Mouse (Mus musculus) adrenal gland, adult 8-10 months (tissue): ENCODE data around the gene Akap6. TPM values are rescaled to one million over a fixed set of nuclear protein-coding genes. Genes with fewer than 3 reads are reported as not detected.

Experiments
- DNase-seq: peaks from one replicate; pipeline ENCODE4 v3.0.0; 2022
- total RNA-seq, 4 experiments: library from RNA; stranded (reverse); gene quantifications; 2 replicates each; pipeline ENCODE4 v1.2.4; 2022

The Akap6 gene
- total RNA-seq, 4 experiments from 2014 or later, result 2.4 to 6.1 (median 4.5) TPM

DNA sequence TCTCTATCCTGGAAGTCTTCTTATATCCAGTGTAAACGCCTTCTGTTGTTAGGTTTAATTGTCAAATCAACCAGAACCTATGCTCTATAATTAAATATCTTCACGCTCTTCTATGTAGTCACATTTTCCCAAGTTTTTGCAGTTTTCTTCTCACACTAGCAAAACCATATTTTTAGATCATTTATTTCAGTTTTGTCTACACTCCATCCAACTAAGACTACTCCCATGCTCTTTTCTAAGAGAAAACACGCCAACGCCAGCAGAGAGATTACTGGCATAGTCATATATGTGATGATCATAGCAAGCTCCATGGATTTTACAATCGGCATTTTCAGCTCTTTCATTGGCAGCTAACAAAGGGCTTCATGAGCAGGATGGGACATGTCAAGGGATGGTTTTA is 341.5 kb downstream of the Akap6 start:
- no peak for DNase-seq

DNA sequence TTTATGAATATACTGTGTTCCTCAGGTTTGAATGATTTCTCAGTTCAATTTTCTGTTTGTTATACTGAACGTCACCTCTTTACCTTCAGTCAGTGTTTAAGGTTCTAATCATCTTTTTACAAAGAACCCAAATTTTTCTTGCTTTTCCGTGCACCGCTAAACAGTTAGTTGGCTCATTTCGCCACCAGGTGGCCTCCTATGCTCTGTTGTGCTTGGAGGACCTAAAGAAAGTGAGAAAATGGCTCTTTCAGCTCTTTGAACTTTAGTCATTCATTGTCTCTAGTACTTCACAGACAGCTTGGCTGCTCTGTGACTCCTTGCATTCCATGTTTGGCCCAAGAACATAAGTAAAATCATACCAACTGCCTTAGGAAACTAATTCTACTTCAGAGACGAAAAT is 343.6 kb downstream of the Akap6 start:
- DNase-seq, result peak; percentile 4

DNA sequence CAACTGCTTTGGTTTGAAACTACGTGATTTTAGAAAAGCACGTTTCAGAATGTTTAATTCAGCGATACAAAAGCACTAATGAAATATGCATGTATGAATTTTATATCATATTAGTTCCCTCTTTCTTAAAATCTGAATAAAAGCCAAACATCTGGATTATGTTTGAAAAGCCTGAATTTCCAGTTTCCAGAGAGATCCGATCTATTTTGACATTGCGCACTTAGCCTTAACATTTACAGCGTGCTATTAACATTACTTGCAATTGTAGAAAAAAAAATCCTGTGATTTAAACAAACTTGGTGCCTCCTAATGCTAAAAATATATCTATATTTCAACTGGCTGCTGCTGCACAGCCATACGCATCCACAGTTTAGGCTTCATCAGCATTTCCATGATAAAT is 358.4 kb downstream of the Akap6 start:
- DNase-seq, result no peak

- DNase-seq, result no peak
These were observed 361.7 kb downstream of the Akap6 start for GRCm38 (mm10) chr12:53060903-53061302.

DNA sequence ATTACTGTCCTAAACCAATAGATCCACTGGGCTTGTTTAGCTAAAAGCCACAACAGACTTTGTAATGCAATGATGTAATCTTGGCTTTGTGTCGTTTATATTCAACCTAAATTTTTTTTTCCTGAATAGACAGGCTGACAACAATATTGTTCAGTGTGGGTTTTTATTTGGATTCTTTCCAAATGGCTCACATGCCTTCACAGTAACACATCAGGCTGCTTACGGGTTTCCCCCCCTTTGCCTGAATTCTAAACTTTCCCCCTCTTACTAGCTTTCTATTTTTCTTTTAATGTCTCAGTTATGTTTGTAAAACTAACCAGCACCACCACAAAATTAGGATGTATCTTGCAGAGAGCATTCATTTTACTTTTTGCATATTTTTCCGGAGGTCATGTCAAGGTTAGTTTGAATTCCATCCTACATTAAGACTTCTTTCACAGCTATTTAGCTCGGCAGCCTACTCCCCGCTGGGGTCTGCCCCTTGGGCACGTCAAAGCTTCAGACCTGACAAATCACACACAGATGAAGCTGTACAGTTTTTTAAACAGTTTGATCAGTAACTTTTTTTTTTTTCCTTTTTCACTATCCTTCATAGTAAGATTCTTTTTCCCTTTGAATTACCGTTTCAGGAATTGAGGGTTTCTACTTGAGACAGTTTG is 362.4 kb downstream of the Akap6 start:
- DNase-seq, result no peak

DNA sequence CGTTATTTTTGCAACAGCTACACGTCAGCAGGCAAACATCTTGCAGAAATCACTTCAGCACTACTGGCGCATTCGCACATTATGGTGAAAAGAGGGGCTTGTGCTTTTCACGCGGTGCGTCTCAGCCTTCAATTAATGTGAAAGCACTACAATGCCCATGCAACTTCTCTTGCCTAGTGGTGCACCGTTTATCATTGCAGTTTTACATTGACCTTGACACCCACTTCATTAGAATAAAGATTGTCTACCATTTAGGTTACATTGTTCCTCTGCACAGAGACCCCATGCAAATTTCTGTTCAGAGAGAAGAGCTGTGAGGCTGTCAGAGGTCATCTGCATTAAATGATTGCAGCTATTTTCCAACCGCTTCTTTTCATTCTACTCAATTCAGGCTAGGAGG is 363.8 kb downstream of the Akap6 start:
- no peak for DNase-seq

- DNase-seq, result no peak
These were observed 365.1 kb downstream of the Akap6 start for GRCm38 (mm10) chr12:53064241-53064760.

GRCm38 (mm10) chr12:53065031-53065785 is 366.0 kb downstream of the Akap6 start:
- DNase-seq, result no peak

- DNase-seq, result no peak
These were observed 367.1 kb downstream of the Akap6 start for GRCm38 (mm10) chr12:53066321-53066720.

DNA sequence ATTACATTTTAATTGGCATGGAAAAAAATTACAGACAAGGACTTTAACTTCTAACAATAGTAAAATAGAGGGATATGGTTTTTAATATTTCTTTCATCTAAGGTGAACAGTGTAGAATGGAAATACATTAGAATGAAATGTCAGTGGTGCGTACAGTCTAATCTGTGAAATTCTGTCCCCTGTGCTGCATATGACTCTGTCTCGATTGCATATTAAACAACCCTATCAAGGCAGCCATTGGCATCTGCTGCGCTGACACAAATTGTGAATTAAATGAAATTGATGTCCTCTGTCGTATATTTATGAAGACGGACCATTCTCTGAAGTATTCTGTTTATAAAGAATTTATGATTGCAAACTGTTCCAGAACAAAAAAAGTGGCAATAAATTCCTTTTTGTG is 371.7 kb downstream of the Akap6 start:
- no peak for DNase-seq

DNA sequence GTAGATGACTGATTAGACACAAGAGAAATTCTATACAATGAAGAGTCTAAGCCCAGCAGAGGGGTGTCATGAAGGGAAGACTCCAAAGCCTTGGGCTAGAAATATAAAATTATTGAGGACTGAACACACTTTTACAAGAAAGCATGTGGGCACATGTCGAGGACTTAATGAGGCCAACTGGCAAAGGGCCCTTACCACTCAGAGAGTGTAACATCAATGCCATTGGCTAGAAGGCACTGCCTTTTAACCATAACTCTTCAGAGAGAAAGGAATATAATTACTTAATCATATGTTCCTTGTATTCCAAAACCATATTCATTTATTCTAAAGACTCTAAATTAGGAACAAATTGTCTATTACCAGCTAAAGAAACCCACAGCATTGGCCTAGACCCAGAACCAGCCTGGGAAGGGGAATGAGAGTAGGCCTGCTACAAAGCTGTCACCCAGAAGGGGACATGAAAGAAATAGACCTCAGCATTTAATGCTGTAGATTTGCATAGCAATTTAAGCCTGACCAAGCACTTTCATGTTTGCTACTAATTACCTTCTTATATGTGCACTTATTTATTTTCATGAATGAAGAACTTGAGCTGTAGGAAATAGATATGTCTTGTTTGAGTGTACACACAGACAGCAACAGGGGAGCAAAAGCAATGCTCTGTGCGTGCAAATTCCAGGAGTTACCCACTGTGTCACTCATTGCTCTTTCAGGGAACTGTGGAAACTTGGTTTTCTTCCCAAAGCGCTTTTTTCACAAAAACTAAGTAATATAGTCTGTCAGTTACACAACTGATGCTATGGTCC is 377.6 kb downstream of the Akap6 start:
- no peak for DNase-seq

GRCm38 (mm10) chr12:53085789-53086188 is 386.6 kb downstream of the Akap6 start:
- no peak for DNase-seq

DNA sequence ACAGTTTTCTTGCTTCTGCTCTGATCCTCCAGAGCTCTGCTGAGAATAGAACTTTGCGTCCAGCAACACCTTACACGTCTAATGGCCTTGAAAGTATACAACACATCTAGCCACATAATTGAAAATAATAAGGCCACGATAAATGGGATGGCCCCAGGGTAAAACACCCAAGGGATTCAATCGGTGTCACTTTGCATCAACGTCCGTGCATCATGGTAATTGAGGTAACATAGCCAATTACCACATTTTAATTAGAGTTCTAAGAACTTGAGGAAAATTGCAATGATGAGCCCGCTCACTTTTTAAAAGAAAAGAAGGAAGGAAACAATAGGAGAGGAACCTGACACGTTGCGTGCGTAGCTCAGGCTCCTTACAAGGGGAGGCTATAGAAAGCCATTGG is 413.1 kb downstream of the Akap6 start:
- no peak for DNase-seq

DNA sequence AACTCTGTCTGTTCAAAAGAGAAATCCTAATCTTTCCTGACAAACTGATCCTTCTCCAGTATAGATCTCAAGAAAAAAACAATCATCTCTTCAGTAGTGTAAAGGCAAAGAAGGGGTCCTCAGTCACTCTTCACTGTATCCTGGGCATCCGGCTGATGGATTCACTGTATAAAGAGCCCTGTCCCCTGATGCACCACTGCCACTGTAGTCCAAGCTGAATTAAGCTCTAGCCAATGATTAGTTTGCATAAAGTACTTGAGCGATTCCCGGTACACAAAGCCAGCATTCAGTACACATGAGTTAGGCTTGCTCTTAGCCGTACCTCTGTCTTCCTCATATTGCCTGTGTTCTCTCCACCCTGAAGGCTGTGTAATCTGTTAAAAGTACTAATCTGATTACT is 420.2 kb downstream of the Akap6 start:
- DNase-seq, result no peak

- no peak for DNase-seq
These were observed 424.9 kb downstream of the Akap6 start for GRCm38 (mm10) chr12:53124131-53124530.

GRCm38 (mm10) chr12:53124696-53125095 is 425.5 kb downstream of the Akap6 start:
- no peak for DNase-seq

DNA sequence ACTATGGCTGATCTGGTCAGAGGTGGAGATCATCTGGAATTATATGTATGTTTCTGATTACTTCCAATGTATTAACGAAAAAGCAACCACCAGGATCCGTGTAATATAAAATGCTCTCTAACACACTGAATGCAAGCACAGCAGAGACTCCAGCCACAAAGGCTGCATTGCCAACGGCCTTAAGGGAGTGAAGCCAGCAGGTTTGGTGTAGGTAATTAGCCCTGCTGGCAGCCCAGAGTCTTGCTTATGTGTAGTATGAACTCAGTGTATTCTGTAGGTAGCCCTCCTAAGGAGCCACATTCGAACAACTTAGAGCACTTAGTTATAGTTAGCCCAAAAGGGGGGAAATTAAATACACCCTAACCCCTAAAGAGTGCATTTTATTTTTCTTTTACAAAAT is 426.1 kb downstream of the Akap6 start:
- no peak for DNase-seq

- DNase-seq, result no peak
These were observed 435.0 kb downstream of the Akap6 start for GRCm38 (mm10) chr12:53134196-53134595.

DNA sequence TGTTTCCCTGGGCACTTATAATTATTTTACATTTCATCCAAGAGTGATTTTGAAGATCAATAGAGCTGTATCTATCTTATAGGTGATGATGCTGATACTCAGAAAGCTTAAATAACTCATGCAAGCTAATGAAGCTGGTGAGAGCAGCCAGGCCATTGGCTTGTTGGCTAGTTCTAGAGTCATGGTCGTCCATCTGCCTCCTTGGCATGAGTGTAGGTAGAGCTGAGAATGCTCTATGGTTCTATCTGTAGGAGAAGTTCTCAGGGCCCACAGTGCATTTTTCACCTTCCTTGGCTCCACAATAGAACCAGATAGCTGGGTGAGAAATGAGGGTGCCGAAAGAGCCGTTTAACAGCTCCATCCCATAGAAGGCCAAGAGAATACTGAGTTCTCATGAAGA is 438.1 kb downstream of the Akap6 start:
- no peak for DNase-seq

- DNase-seq, result no peak
These were observed 445.0 kb downstream of the Akap6 start for GRCm38 (mm10) chr12:53144122-53144695.

DNA sequence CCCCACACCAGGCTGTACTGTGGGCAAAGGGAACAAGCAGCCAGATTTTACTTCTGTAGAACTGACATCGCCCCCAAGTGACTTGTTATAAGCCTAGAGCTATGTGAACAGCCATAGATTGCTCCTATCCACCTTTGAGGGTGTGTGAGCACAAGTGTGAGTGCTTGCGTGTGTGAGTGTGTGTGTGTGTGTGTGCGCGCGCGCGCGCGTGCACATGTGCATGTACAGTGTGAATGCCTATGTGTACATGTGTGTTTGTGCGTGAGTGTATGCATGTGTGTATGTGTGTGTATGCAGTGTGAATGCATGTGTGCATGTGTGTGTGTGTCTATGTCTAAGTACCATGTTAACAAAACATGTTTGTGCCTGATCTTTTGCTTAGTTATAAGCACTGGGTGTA is 445.6 kb downstream of the Akap6 start:
- no peak for DNase-seq

- no peak for DNase-seq
These were observed 446.3 kb downstream of the Akap6 start for GRCm38 (mm10) chr12:53145516-53145915.
